Mouse (Mus musculus) liver, adult 2 months (tissue): ENCODE data around the gene Haghl. TPM values are rescaled to one million over a fixed set of nuclear protein-coding genes. Genes with fewer than 3 reads are reported as not detected.

ENCODE experiments used
- DNase-seq: peaks from one replicate; pipeline ENCODE4 v3.0.0-alpha.2; 2011; ENCODE audit warnings: low read depth, low spot score; ENCODE audit errors: extremely low read depth
- H3K27ac ChIP-seq: fragments of 200-500 bp; replicated peaks from 2 replicates; pipeline ENCODE4 v1.5.1; 2012; ENCODE audit warnings: low read depth, mild to moderate bottlenecking, control low read depth, inconsistent platforms, low read length; ENCODE audit not compliant: insufficient read depth
- H3K27me3 ChIP-seq: fragments of 200-500 bp; 2 replicates; pipeline ENCODE4 v1.6.1; 2012; ENCODE audit warnings: mild to moderate bottlenecking, moderate library complexity, low read length, inconsistent platforms; ENCODE audit not compliant: control insufficient read depth, insufficient read depth
- H3K36me3 ChIP-seq: fragments of 200-500 bp; 2 replicates; pipeline ENCODE4 v1.6.1; 2012; ENCODE audit warnings: low read length, inconsistent platforms; ENCODE audit not compliant: control insufficient read depth, insufficient read depth
- H3K4me1 ChIP-seq: fragments of 200-500 bp; 2 replicates; pipeline ENCODE4 v1.6.1; 2011; ENCODE audit warnings: low read length; ENCODE audit not compliant: control insufficient read depth, insufficient read depth
- H3K4me3 ChIP-seq: fragments of 200-500 bp; 2 replicates; pipeline ENCODE4 v1.5.1; 2011; ENCODE audit warnings: low read depth, mild to moderate bottlenecking, control low read depth, low read length, moderate library complexity; ENCODE audit not compliant: insufficient read depth
- H3K79me2 ChIP-seq: fragments of 200-500 bp; 2 replicates; pipeline ENCODE4 v1.6.1; 2012; ENCODE audit warnings: inconsistent platforms, mild to moderate bottlenecking, low read length, moderate library complexity; ENCODE audit not compliant: control insufficient read depth, insufficient read depth
- H3K9ac ChIP-seq: fragments of 200-500 bp; 2 replicates; pipeline ENCODE4 v1.6.1; 2012; ENCODE audit warnings: low read depth, mild to moderate bottlenecking, control low read depth, inconsistent platforms, low read length
- CTCF ChIP-seq: fragments of 200-500 bp; IDR thresholded peaks from 2 replicates; pipeline ENCODE4 v1.5.1; 2011; ENCODE audit warnings: low read depth, low read length, control low read depth
- POLR2A ChIP-seq: fragments of 200-500 bp; IDR thresholded peaks from 2 replicates; pipeline ENCODE4 v1.6.1; 2011; ENCODE audit warnings: low read length, control low read depth; ENCODE audit not compliant: insufficient read depth; ENCODE audit errors: extremely low read depth
- WGBS: fragments of 180-500 bp; shearing (Covaris S2); methylation state at CpG from one replicate; pipeline ENCODE4 v1.1.7; 2018; 5-methylcytosine and 5-hydroxymethylcytosine counted together
- polyA plus RNA-seq: library from polyadenylated mRNA; depleted of rRNA; stranded (reverse); fragments of >200 nt; gene quantifications from 2 replicates; pipeline ENCODE4 v1.2.3, GENCODE M21; 2012
- total RNA-seq: library from RNA; depleted of rRNA; stranded (reverse); fragments of >200 nt; gene quantifications from 2 replicates; pipeline ENCODE4 v1.2.3, GENCODE M21; 2014

Haghl gene
- total and polyA plus RNA-seq, 2 experiments, result 6.0 to 14.1 TPM

DNA sequence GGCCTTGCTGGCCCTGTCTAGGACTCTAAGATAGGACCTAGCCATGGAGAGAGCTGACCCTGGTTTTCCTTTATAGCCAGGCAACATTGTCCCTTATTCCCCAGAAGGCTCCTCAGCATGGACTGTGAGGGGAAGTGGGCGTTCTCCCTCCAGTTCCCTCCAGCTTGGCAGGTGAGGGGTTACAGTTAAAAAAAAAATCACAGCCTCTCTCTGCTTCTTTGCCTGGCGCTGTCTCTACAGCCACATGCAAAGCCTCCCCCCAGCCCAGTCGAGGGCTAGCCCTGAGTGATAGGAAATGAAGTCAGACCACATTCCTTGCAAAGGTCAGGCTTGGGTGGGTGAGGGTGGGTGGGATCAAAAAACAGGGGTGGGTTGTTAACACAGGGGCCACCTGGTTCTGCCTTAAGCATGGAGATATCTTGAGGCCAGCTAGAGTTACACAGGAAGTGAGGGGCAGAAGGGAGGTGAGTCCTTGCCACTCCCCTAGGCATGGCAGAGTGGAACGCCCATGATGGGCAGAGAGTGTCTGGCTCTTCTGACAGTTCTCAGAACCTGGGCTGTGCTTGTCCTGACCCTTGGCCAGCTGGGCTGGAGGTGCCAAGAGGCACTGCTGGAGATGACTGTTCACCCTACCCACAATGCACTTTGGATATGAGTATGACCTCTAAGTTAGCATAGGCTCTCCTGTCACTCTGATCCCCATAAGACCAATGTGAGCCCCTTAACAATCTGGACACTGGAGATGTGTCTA lies 29.7 kb downstream of the Haghl start:
- DNase-seq, result no peak
- WGBS, result 39% methylated on average over 4 of the region's 4 CpGs

DNA sequence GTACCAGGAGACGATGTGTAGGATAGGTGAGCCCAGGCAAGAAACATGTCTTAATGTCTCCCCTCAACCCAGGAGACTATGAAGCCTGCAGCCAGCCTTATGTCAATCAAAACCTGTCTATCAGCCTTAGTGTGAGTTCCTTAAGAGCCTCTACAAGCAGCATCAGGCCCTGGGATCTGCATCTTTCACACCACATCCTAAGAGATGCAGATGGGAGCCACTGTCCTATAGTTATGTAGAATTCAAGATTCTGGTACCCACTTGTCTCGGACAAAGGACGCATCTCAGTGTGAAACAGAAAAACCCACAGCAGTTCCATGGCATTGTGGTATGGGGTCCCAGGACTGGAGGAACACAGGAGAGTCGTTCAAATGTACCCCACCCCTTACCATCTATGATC lies 30.4 kb downstream of the Haghl start:
- H3K27ac ChIP-seq, result no peak overlapping the region
- no peak overlapping the region for H3K4me3 ChIP-seq
- TF ChIP-seq CTCF (no peak), POLR2A (no peak)
- no peaks in the 10 kb centered on the region for H3K27me3 ChIP-seq
- H3K4me1 ChIP-seq, result no peaks in the 10 kb centered on the region
- no peak overlapping the region for H3K9ac ChIP-seq
- no peaks in the 10 kb centered on the region for H3K36me3 ChIP-seq
- WGBS, result 76% methylated on average over 4 of the region's 4 CpGs
- H3K79me2 ChIP-seq, result no peaks in the 10 kb centered on the region
- no peak for DNase-seq

More for the DNA sequence above, 29.7 kb downstream of the Haghl start:
- no peaks in the 10 kb centered on the region for H3K36me3 ChIP-seq
- H3K9ac ChIP-seq, result no peak overlapping the region
- H3K79me2 ChIP-seq, result no peaks in the 10 kb centered on the region
- H3K4me1 ChIP-seq, result no peaks in the 10 kb centered on the region
- no peak overlapping the region for H3K4me3 ChIP-seq
- TF ChIP-seq CTCF, result no peak
- H3K27ac ChIP-seq, result no peak overlapping the region
- H3K27me3 ChIP-seq, result no peaks in the 10 kb centered on the region

DNA sequence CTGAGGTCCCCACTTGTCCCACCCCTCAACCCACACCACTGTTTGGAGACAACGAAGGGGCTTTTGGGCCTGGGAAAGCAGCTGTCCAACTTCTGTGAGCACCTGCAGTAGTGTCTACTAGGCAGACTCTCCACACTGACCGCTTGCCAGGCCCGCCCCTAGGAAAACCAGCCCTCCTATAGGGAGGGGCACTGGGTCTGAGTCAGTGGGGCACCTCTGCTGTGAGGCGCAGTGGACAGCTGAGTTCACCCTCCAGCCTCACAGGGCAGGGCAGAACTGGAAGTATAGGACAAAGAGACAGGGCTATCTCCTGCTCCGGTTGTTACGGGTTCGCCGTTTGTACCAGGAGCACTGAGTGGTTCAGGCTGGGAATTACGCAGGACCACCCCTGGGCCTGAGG lies 31.2 kb downstream of the Haghl start, which contains the start of gene Msln:
TSS of gene Msln (minus strand) at position 138 of the 400 bp plus-strand sequence.
- Histone ChIP-seq H3K79me2 (no peaks in the 10 kb centered on the region), H3K9ac (no peak within 1 kb of the TSS), H3K4me3 (no peak within 1 kb of the TSS), H3K27me3 (no peaks in the 10 kb centered on the region), H3K27ac (no peak within 1 kb of the TSS), H3K36me3 (no peaks in the 10 kb centered on the region), H3K4me1 (no peaks in the 10 kb centered on the region)
- DNase-seq, result no peak
- WGBS, result 88% methylated on average over 9 of the region's 9 CpGs
- TF ChIP-seq CTCF (no peak), POLR2A (no peak)

DNA sequence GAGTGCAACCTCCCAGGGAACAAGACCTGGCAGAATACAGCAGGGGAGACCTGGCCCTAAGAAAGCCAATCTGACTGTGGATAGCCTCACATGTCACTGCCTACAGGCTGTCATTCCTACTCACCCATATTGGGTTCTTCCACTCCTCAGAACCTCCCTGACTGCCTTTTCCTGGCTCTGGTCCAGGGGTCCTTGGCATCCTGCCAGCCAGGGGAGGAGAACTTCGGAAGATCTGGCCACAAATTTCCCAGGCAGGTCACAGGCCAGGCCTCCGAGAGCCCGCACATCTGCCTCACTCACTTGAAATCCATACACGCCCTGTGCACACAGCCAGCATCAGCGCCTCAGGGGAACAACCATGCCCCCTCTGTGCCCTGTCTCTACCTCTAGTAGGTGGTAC lies 34.0 kb downstream of the Haghl start:
- DNase-seq, result no peak
- H3K9ac ChIP-seq, result no peak overlapping the region
- no peaks in the 10 kb centered on the region for H3K27me3 ChIP-seq
- no peaks in the 10 kb centered on the region for H3K4me1 ChIP-seq
- no peaks in the 10 kb centered on the region for H3K79me2 ChIP-seq
- no peak overlapping the region for H3K4me3 ChIP-seq
- 30% methylated on average over 5 of the region's 5 CpGs for WGBS
- no peaks in the 10 kb centered on the region for H3K36me3 ChIP-seq
- H3K27ac ChIP-seq, result no peak overlapping the region
- TF ChIP-seq CTCF, result no peak
- TF ChIP-seq POLR2A, result no peak

DNA sequence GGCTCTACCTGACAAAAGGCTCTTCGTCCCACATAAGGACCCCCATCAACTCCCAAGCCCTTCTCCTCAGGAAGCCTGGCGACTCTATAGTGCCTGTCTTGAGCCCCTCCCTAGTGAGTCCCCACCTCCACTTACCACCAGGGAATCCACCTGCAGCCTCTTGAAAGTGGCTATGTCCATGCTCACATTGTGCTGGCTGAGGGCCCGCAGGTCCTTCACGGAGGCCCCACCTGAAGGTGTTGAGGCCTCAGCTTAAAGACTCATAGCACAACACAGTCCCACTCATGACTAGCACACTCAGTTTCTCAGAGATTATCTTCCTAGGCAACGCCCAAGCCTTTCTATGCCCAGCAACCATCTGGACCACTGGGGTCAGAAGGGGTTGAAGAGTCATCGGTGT lies 36.2 kb downstream of the Haghl start:
- no peak for TF ChIP-seq POLR2A
- no peak for TF ChIP-seq CTCF
- DNase-seq, result no peak
- Histone ChIP-seq H3K79me2 (no peaks in the 10 kb centered on the region), H3K9ac (no peak overlapping the region), H3K4me3 (no peak overlapping the region), H3K27me3 (no peaks in the 10 kb centered on the region), H3K4me1 (no peaks in the 10 kb centered on the region), H3K36me3 (no peaks in the 10 kb centered on the region), H3K27ac (no peak overlapping the region)
- 85% methylated on average over 6 of the region's 6 CpGs for WGBS

DNA sequence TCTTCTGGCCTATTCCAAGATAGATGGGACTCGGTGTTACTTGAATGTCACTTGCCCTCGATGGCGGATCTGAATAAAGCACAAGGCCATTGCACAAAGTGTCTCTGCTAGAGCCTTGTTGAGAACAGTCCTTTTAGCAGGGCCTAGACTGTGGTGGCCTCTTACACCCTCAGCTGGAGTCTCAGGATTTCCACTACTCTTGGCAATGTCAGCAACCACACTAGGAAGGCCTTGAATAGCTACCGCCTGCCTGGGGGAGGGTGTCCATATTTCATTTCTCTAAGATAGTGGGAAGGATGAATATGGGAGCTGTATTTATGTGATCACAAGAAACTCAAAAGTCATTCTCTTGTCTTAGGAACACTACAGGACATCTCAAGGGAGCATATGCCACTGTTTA lies 37.2 kb downstream of the Haghl start:
- H3K27me3 ChIP-seq, result no peaks in the 10 kb centered on the region
- H3K4me1 ChIP-seq, result no peaks in the 10 kb centered on the region
- H3K27ac ChIP-seq, result no peak overlapping the region
- H3K36me3 ChIP-seq, result no peaks in the 10 kb centered on the region
- 93% methylated on average over 4 of the region's 4 CpGs for WGBS
- H3K9ac ChIP-seq, result no peak overlapping the region
- H3K79me2 ChIP-seq, result no peaks in the 10 kb centered on the region
- TF ChIP-seq POLR2A, result no peak
- no peak for TF ChIP-seq CTCF
- no peak overlapping the region for H3K4me3 ChIP-seq
- DNase-seq, result no peak
